Mouse (Mus musculus) left cerebral cortex, postnatal 4 days (tissue): ENCODE measurements at regions not wholly inside any gene's neighbourhood (a gene's known extent, or its start where the extent isn't known, plus 50 kb on each side); places are given as distances from the start of the nearest gene placed in this dataset.

Experiments
- DNase-seq: peaks from one replicate; pipeline ENCODE4 v3.0.0-alpha.2; 2022
- intact Hi-C: fragments of 180-260 bp; cut with DNase I; formaldehyde crosslinking; loops from one replicate; pipeline ENCODE4 v1.15.1; 2025

DNA sequence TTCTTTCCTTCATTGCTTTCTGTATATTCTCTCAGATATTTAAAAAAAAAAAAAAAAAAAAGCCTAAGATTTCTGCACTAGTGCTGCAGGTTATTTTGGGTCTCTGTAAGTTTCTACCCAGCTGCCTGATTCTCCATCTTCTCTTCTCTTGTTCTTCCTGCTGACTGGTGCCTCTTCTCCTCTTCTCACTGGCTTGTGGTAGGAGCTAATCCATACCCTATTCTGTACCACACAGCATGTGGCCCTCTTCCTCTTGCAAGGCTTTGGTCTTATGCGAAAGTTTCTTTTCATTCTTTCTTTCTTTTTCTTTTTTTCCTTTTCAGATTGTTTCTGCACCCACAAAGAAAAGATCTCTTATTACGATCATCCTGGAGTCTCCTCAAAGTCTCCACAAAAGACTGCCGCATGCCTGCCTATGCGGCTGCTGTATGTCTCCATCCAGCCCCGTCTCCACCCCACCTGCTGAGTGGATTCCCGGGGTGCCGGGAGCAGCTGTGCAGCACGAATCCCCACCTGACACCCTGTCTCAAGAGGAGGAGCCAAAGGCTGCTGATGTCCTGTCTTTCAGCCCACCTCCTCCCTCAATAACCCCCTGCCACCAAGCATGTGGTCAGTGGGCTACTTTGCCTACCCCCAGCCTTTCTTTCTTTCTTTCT is 66.3 kb downstream of the Ythdf1 start:
- DNase-seq = peak; percentile 17
- intact Hi-C loops = no loop called here

DNA sequence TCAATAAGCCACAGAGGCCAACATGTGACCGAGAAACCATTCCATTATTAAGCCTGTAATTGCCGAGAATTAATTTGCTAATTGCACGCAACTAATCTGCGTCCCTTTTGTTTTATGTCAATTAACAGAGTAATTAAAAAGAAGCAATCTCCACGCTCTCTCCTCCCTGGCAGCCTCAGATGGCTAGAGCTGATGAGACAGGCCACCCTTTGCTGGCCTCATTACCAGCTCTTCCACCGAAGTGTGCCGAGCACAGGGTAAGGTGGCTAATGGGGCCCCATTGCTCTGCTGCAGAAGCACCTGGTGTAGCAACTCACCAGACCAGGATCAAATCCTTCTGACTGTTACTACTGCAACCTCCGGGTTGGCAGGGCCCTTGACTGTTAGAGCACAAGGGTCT is 70.8 kb upstream of the Bhlhe23 start:
- intact Hi-C loops = no loop called here
- DNase-seq = no peak

DNA sequence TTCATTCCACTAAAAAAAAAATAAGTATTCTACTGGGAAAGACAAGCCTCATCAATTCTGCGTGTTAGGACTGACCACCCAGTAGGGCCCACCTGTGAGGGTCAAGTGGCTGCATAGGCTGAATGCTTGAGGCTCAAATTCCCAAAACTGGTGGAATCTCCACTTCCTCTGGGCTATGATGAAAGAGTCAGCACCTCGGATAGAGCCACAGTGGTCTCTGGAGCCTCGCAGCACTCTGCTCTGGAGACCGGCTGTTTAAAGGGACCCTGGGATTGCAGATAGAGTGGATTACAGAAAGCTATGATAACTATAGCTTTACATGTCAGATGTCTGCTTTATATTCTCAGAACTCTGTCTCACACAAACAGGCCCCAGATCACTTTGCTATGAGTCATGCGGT is 68.3 kb upstream of the Bhlhe23 start:
- DNase-seq = no peak

DNA sequence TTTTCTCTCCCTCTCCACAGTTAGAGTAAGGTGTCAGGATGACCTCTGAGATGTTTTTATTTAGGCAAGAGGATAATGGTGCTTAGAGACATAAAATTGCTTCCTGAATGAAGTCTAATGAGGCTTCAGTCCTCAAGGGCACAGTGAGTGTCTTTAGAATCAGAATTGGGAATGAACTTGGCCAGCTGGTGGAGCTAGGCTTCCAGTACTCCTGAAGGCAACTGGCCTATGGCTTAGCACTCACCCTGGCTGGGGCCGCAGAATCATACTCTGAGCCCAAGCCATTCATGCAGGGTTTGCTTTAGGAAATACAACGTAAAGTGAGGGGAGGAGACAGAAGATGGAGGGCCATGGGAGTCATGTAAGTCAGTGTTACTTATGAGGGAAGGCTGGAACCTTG is 67.0 kb upstream of the Bhlhe23 start:
- intact Hi-C loops = no loop called here
- peak; percentile 20 for DNase-seq

More for the DNA sequence above, 68.3 kb upstream of the Bhlhe23 start:
- intact Hi-C loops = no loop called here

DNA sequence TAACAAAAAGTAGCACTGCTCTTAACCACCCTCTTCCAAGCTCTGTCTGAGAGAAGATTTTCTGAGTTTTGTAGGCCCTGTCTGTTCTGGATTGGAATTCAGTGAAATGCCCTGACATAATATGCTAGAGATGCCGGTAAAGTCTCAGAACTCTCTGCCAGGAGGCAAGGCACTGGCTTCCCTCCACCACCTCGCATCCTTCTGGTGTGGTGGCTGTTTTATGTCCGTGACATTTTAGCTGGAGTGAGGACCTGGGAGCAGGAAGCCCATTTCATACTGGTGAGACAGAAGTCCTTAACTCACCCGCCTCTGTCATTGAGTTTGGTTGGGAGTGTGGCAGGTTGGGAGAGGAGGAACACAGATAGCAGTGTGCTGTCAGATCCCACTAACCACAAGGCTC is 62.4 kb upstream of the Bhlhe23 start:
- intact Hi-C loops = no loop called here
- no peak for DNase-seq

DNA sequence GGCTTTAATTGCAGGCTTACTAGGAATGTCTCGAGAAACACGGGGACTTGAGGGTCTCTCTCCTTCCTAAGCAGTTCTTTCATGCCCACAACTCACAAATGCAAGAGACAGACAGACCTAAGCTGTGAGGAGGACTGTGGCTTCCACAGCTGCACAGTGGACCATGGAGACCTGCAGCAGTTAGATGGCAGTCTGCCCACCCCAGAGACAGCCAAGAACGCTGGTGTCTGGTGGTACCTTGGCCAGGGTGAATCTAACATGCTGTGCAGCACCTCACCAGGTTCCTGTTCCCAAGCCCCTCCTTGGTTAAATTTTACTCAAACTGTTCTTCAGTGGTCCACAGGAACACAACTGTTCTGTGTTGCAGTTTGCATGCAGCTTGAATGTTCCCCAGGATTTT is 61.3 kb upstream of the Bhlhe23 start:
- DNase-seq = no peak
- intact Hi-C loops = no loop called here

DNA sequence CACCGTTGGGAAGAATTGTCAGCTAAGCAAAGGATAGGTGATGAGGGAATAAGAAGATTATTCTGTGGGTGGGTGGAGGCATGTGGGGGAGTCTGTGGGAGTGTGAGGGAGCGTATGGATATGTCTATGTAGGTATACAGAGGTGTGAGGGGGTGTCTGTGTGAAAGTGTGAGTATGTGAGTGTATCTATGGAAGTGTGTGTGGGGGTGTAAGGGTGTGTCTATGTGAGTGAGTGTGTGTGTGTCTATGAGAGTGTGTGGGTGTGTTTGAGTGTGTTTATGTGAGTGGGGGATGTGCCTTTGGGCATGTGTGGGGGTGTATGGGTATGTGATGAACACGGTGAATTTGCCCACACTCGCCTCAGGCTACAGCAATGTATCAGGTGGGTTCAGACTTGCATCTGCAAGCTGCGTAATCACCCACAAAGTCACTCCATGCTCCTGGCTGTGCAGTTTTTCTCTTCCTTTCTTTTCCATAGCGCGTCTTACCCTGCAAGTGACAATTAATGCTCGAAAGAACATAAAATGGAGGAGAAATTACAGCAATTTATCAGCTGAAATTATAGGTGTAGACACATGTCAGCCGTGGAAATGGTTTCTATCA is 60.7 kb upstream of the Bhlhe23 start:
- DNase-seq = no peak
- intact Hi-C loops = no loop called here

DNA sequence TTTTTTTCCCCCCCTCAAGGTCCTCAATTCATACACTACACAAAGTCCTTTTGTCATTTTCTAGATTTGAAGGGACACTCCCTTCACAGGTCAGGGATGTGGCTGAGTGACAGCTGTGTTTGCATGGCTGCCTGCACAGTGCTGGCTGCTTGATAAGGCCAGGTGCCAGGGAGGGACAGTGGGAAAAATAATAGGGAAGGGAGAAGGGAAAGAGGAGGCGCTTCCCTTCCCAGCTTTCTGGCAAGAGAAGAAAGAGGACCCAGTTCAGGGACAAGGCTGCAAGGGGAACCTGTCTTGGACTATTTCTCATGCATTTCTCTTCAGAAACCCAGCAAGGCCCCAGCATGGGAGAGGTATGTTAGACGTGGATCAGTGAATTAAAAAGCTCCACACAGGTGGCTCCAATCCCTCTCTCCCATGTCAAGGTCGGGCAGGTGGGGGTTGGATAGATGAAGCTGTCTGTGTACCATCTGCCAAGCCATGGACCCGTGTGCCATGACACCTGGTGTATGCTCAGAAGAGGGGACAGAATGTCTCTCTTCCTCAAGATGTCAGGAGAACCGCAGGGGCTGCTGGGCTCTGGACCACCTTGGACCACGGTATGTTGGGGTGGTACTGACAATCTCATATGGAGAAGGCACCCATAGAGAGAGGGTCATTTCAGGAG is 59.4 kb upstream of the Bhlhe23 start:
- DNase-seq = peak; percentile 50
- intact Hi-C loops = no loop called here

DNA sequence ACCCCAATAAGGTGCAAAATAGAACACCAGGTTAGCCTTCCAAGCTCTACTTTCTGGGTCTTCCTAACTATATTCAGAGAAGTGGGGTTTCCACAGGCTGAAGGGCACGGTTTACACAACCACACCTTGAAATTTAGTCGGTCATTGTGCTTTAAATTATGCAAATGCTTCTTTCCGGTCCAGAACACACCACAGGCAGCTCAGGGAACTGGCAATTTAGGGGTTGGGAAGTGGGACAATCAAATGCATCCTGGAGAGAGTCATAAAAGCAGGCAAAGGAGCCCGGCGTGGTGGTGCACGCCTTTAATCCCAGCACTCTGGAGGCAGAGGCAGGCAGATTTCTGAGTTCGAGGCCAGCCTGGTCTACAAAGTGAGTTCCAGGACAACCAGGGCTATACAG is 56.0 kb upstream of the Bhlhe23 start:
- DNase-seq = no peak
- intact Hi-C loops = no loop called here

DNA sequence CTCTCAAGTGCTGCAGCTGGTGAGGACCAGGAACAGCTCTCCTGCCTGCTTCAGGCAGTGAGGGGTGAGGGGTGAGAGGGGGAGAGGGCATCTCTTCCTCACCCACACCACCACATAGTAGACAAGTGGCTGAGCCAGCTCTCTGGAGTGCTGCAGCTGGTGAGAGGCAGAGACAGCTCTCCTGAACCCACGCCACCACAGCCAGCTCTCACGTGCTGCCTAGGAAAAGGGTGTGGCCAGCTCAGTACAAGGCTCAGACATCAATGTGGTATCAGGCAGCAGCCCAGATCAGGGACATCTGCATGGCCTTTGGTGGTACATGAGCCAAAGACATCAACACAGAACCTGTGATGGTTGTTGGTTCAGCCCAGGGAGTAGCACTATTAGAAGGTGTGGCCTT is 53.9 kb upstream of the Bhlhe23 start:
- intact Hi-C loops = no loop called here
- DNase-seq = no peak

DNA sequence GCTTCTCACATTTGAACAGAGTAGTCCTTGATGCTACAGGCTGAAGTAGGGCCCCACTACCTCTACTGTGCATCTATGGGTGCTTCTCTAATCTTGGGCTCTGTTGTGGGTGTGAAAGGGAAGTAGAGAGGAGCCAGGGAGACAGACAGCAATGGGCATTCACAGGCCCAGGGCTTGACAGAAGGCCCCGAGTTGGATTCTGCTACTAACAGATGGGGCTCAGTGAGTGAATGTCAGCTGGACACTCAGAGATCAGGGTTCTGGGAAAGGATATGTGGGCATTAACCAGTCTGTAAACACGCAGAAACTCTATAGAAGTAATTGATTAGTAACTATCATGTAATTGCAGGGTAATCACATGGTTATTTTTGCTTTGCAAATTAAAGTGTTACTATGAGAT is 51.4 kb upstream of the Bhlhe23 start:
- no peak for DNase-seq
- intact Hi-C loops = loop anchor here (5.0 kb wide), 1 partner anchor 64 kb away; no protein-coding TSS in a partner anchor

DNA sequence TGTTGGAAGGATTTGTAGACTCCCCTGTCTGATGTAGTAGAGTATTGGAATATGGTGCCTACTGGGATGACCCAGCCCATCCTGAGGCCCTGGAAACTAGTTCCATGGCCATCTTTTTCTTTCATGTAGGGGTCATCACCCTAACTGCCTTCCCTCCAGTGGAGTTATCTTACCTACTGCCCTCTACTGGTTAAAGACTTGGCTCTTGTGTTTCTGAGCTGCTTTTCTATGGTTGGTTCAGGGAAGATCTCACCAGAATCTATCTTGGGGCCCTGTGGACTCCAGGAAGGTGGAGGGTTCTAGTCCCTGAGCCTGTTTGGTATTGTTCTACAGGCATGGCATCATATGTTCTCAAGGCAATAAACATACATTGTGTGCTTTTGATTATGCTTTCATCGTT is 50.0 kb upstream of the Bhlhe23 start:
- no peak for DNase-seq

More for the DNA sequence above, 50.0 kb upstream of the Bhlhe23 start:
- intact Hi-C loops = loop anchor here (5.0 kb wide), 1 partner anchor 66 kb away; no protein-coding TSS in a partner anchor
